Mouse (Mus musculus) liver, embryonic 15.5 days (tissue): Measurements from ENCODE around the gene Gm42906. TPM values are rescaled to one million over a fixed set of nuclear protein-coding genes. Genes with fewer than 3 reads are reported as not detected.
A peak's percentile ranks its signal among the peaks of the same experiment; 100 is the strongest.

Experiments
- ATAC-seq: fragments of 200-750 bp; cut with Nextera tagmentation; 2 replicates; pipeline ENCODE4 v1.8.0; 2017; ENCODE audit warnings: moderate number of reproducible peaks, mild to moderate bottlenecking, moderate library complexity; ENCODE audit not compliant: insufficient read depth
- H3K27ac ChIP-seq: fragments of 300-500 bp; sonication (generic); replicated peaks from 2 replicates; pipeline ENCODE4 v1.5.1; 2015; ENCODE audit warnings: mild to moderate bottlenecking, inconsistent platforms
- H3K27me3 ChIP-seq: fragments of 300-500 bp; sonication (generic); 2 replicates; pipeline ENCODE4 v1.6.1; 2015; ENCODE audit warnings: mild to moderate bottlenecking, inconsistent platforms
- H3K36me3 ChIP-seq: fragments of 300-500 bp; sonication (generic); replicated peaks from 2 replicates; pipeline ENCODE4 v1.6.1; 2015; ENCODE audit warnings: moderate library complexity, mild to moderate bottlenecking, inconsistent platforms
- H3K4me1 ChIP-seq: fragments of 300-500 bp; sonication (generic); replicated peaks from 2 replicates; pipeline ENCODE4 v1.6.1; 2015; ENCODE audit warnings: inconsistent platforms
- H3K4me2 ChIP-seq: fragments of 300-500 bp; sonication (generic); 2 replicates; pipeline ENCODE4 v1.6.1; 2015; ENCODE audit warnings: moderate library complexity, mild to moderate bottlenecking, inconsistent platforms
- H3K4me3 ChIP-seq: fragments of 300-500 bp; sonication (generic); replicated peaks from 2 replicates; pipeline ENCODE4 v1.5.1; 2015; ENCODE audit warnings: mild to moderate bottlenecking, inconsistent platforms
- H3K9ac ChIP-seq: fragments of 300-500 bp; sonication (generic); 2 replicates; pipeline ENCODE4 v1.6.1; 2015; ENCODE audit warnings: moderate library complexity, mild to moderate bottlenecking, inconsistent platforms
- H3K9me3 ChIP-seq: fragments of 300-500 bp; sonication (generic); replicated peaks from 2 replicates; pipeline ENCODE4 v1.6.1; 2016; ENCODE audit warnings: inconsistent platforms
- WGBS: fragments of 180-500 bp; shearing (Covaris S2); methylation state at CpG from one replicate; pipeline ENCODE4 v1.1.7; 2015; ENCODE audit warnings: mixed read lengths; ENCODE audit not compliant: insufficient replicate concordance; 5-methylcytosine and 5-hydroxymethylcytosine counted together
- polyA plus RNA-seq: library from polyadenylated mRNA; unstranded; fragments of >200 nt; fragmentation: Nextera tagmentation; extraction: Ambion mirVana; gene quantifications from 2 replicates; pipeline ENCODE4 v1.2.1, GENCODE M21; 2015

Gene Gm42906
- polyA plus RNA-seq, 1 experiment from 2014 or later, result not detected

DNA sequence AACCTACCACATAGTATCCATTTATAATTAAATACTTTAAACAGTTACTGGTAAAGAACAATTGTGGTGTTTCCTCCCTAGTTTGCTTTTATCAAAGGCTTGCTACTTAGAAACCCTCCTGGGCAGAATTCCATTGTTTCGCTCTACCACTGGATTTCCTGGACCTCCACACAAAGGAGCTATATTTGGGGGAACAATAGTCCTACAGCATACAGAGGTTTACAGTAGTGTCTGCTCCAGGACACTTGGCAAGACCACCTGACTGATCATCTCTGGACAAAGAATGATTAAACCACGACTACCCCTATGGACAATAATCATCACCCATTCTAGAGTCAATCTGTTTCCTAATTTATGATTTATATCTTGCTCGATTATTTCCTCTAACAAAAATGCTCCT, 228.7 kb downstream of the Gm42906 start:
- no peaks in the 10 kb centered on the region for H3K9me3 ChIP-seq
- no peak overlapping the region for H3K4me2 ChIP-seq
- H3K27me3 ChIP-seq, result no peaks in the 10 kb centered on the region
- no peak overlapping the region for H3K27ac ChIP-seq
- WGBS, result 48% methylated on average over 3 of the region's 3 CpGs
- no peak overlapping the region for H3K4me3 ChIP-seq
- H3K36me3 ChIP-seq, result no peaks in the 10 kb centered on the region
- H3K9ac ChIP-seq, result no peak overlapping the region
- H3K4me1 ChIP-seq, result 0 out of 2 replicates have a peak, but pooled peaks cover 2% of the 10 kb centered on the region
- ATAC-seq, result no peak

DNA sequence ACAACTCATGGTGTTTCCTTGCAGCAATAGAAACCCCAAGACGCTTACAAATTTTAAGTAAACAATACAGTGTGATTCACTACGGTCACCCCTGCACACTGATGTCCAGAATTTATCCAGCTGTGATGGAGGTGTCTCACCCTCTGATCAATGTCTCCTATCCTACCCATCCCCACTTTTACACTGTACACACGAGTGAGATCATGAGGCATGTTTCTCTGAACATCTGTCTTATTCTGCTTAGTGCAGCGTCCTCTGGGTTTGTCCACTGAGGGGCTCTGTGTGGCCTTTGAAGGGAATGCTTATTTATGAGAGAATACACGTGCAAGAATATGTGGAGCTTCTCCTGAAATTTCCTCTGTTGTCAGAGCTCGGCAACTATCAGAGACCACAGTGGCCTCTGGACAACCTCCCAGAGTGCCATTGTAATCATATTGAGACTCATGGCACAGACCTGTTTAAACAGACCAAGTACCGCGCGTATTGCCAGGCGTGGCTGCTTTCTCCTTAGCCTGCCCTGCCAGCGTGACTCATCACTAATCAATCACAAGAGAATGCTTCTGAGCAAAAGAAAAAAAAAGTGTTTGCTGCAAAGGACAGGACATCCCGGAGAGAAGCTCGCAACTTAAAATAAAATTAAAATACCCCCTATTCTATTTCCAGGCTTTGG, 231.2 kb downstream of the Gm42906 start:
- 60% methylated on average over 13 of the region's 13 CpGs for WGBS
- H3K4me2 ChIP-seq, result no peak overlapping the region
- no peak overlapping the region for H3K4me3 ChIP-seq
- no peak; the same call in 1 of the 2 replicates for ATAC-seq
- H3K9ac ChIP-seq, result no peak overlapping the region
- no peaks in the 10 kb centered on the region for H3K36me3 ChIP-seq
- 0 out of 2 replicates have a peak, but pooled peaks cover 2% of the 10 kb centered on the region for H3K4me1 ChIP-seq
- no peaks in the 10 kb centered on the region for H3K9me3 ChIP-seq
- no peak overlapping the region for H3K27ac ChIP-seq
- H3K27me3 ChIP-seq, result no peaks in the 10 kb centered on the region

DNA sequence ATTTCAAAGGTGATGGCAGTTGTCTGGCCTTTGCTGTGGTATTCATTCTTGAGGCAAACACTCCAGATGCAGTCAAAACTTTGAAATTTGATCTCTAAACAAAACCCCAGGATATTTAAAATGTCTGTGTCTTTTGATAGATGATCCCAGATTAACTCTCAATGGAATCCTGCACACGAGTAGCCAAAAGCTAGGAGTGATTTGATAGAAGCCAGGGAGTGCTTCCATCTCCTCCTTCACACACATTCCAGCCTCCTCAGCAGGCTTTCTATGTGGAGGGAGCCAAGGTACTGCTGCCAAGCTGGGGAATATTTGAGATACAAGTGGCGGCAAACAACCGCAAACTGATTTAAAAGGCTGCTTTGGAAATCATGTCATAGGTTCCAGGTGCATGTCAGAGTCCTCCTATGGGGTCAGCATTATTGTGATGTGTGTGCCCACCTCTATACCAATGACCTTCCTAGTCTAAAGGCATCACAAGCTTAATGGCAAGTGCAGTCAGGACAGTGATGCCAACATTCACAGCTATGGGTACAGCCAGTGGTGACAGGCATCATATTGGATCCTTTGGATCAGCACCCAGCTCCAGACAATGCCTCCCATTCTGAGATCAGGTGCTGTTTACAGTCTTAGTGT, 234.0 kb downstream of the Gm42906 start:
- H3K9ac ChIP-seq, result no peak overlapping the region
- peaks cover 5% of the 10 kb centered on the region; the same call in 1 of the 2 replicates for H3K4me1 ChIP-seq
- 67% methylated on average over 3 of the region's 3 CpGs for WGBS
- peaks cover 9% of the 10 kb centered on the region for H3K27me3 ChIP-seq
- no peak overlapping the region for H3K27ac ChIP-seq
- H3K9me3 ChIP-seq, result no peaks in the 10 kb centered on the region
- H3K36me3 ChIP-seq, result no peaks in the 10 kb centered on the region
- H3K4me3 ChIP-seq, result no peak overlapping the region
- ATAC-seq, result no peak
- no peak overlapping the region for H3K4me2 ChIP-seq

DNA sequence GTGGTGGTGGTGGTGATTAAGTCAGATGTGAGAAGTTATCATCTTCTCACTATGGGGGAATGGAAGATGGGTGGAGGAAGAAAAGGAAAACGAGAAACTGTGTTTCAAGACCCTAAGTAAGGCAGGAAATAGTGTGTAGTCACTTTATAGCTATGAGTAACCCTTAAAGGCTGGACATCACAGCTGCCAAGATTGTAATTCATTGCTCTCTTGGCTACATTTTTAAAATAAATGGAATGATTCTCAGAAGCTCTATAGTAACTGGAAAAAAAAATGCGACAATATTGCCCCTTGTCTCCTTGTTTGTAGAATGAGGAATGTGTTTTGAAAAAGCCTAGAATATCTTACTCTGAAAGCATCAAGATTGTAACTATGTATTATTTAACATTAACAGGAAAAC, 235.7 kb downstream of the Gm42906 start:
- no peak overlapping the region for H3K4me2 ChIP-seq
- no peaks in the 10 kb centered on the region for H3K36me3 ChIP-seq
- peaks cover 5% of the 10 kb centered on the region; the same call in 1 of the 2 replicates for H3K4me1 ChIP-seq
- no peak for ATAC-seq
- H3K4me3 ChIP-seq, result no peak overlapping the region
- H3K9me3 ChIP-seq, result no peaks in the 10 kb centered on the region
- H3K9ac ChIP-seq, result no peak overlapping the region
- 39% methylated on average over 2 of the region's 2 CpGs for WGBS
- peaks cover 9% of the 10 kb centered on the region for H3K27me3 ChIP-seq
- H3K27ac ChIP-seq, result no peak overlapping the region

DNA sequence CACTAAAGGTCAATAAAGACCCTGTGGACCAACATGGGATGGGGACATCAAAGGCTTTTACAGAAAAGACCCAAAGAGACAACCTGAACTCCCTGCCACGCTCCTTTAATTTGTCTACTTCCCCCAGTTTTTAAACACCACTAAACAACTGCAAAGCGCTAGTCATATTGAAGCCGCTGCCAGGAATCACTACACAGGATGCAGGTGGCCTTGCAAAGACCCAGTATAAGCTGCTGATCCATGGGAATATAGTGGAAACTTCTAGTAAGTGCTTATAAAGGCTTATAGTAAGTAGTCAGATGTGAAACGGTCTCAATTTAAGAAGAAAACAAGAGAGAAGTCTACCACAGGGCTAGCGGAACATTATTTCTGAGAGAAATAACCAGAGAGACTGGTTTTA, 237.2 kb downstream of the Gm42906 start:
- H3K4me2 ChIP-seq, result no peak overlapping the region
- no peak overlapping the region for H3K27ac ChIP-seq
- no peak overlapping the region for H3K4me3 ChIP-seq
- WGBS, result 64% methylated on average over 5 of the region's 5 CpGs
- no peak overlapping the region for H3K9ac ChIP-seq
- H3K4me1 ChIP-seq, result peaks cover 5% of the 10 kb centered on the region; the same call in 1 of the 2 replicates
- H3K36me3 ChIP-seq, result no peaks in the 10 kb centered on the region
- H3K27me3 ChIP-seq, result peaks cover 9% of the 10 kb centered on the region
- no peaks in the 10 kb centered on the region for H3K9me3 ChIP-seq
- no peak for ATAC-seq

DNA sequence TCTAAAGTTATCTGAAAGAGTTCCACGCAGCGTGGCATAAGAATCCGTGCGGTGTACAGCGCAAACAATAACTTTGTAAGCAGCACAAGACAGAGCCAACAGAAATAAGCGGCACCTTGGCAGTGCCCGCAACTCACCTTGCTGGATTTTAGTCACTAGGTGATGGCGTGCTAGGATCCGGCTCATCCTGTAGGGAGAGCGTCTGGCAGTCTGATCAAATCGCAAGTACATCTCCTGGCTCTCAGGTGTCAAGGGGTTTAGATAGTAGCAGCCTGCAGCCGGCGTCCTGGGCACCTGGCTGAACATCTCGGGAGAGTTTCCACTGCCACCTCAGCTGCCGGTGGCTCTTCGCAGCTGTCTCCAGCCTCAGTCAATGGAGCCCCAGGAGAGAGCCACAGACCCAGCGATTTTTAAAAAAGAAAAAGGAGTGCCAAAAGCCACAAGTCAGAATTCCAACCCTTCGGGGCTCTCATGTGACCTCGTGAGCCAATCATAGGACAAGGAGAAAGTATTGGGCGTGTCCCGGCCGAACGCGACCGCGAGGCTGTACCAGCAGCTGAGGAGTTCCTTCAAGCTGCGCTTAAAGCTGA, 238.1 kb downstream of the Gm42906 start:
- H3K27me3 ChIP-seq, result peaks cover 9% of the 10 kb centered on the region
- peak overlapping the region; percentile 48 for H3K27ac ChIP-seq
- ATAC-seq, result peak; percentile 68
- H3K4me3 ChIP-seq, result peak overlapping the region; percentile 58
- peaks cover 3% of the 10 kb centered on the region; the same call in 1 of the 2 replicates for H3K4me1 ChIP-seq
- H3K9ac ChIP-seq, result peak overlapping the region; percentile 28; the same call in 1 of the 2 replicates
- WGBS, result 3% methylated on average over 27 of the region's 27 CpGs
- no peaks in the 10 kb centered on the region for H3K9me3 ChIP-seq
- peak overlapping the region; percentile 68 for H3K4me2 ChIP-seq
- no peaks in the 10 kb centered on the region for H3K36me3 ChIP-seq

DNA sequence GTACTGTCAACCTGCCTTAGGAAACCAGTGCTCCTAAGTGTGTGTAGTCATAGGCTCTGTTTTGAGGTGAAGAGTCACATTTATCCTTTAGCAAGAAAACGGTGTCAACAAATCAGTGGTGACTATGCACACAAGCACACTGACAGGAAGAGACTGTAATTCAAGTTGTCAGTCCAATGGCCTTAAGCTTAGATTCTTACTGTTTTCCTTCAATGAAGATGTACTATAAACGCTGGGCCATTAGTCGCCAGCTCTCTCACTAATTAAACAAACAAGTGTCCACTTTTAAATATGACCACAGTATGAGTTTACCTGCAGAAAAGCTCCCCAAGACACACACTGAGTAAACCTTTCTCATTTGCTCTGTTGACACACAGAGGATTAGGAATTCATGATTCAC, 238.6 kb downstream of the Gm42906 start:
- Histone ChIP-seq H3K27me3 (peaks cover 9% of the 10 kb centered on the region), H3K9ac (no peak overlapping the region), H3K36me3 (no peaks in the 10 kb centered on the region), H3K4me3 (peak overlapping the region; percentile 58), H3K4me1 (peaks cover 3% of the 10 kb centered on the region; the same call in 1 of the 2 replicates), H3K27ac (no peak overlapping the region), H3K4me2 (peak overlapping the region; percentile 68), H3K9me3 (no peaks in the 10 kb centered on the region)
- ATAC-seq, result no peak
- 16% methylated on average over 3 of the region's 3 CpGs for WGBS

DNA sequence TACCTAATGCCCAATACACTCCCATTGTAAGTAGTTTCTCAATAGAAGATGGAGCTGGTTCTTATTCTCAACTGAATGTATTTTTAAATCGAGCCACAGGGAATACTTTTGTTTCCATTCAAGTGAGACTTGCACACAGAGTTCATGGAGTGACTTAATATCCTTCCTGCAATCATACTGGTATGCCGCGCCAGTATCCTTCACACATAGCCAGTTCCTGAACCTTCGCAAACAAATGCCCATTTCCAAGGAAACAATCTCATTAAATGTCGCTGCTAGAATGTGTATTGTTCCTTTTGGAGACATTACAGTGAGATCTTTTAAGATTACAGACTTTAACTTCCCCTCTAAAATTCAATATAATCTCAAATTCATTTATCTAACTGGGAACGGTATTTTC, 239.3 kb downstream of the Gm42906 start:
- Histone ChIP-seq H3K27ac (no peak overlapping the region), H3K4me2 (peak overlapping the region; percentile 5; the same call in 1 of the 2 replicates)

DNA sequence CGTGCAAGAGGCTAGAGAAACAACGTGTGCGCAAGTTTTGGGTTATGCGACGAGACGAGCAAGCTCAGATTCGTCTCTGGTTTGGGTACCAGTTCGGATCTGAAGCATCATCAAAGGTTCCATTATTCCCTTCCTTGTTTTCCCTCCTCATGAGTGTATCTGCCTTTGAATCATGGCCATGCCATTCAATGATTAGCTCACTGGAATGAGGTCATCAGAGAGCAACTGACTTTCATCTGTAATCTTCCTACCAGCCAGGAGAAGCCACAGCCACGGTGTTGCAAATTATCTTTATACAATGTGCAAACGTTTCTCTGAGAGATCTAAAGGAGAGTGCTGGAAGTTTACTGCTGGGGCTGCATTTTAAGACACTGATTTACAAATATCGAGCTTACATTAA, 240.6 kb downstream of the Gm42906 start:
- 66% methylated on average over 11 of the region's 11 CpGs for WGBS
- Histone ChIP-seq H3K9ac (no peak overlapping the region), H3K4me3 (no peak overlapping the region), H3K4me1 (peaks cover 3% of the 10 kb centered on the region; the same call in 1 of the 2 replicates), H3K36me3 (no peaks in the 10 kb centered on the region), H3K4me2 (no peak overlapping the region), H3K27ac (no peak overlapping the region), H3K27me3 (peaks cover 9% of the 10 kb centered on the region), H3K9me3 (no peaks in the 10 kb centered on the region)
- ATAC-seq, result no peak

More for the DNA sequence above, 239.3 kb downstream of the Gm42906 start:
- no peak overlapping the region for H3K4me3 ChIP-seq
- WGBS, result 59% methylated on average over 6 of the region's 6 CpGs
- peaks cover 3% of the 10 kb centered on the region; the same call in 1 of the 2 replicates for H3K4me1 ChIP-seq
- H3K9ac ChIP-seq, result no peak overlapping the region
- peaks cover 9% of the 10 kb centered on the region for H3K27me3 ChIP-seq
- no peaks in the 10 kb centered on the region for H3K36me3 ChIP-seq
- no peaks in the 10 kb centered on the region for H3K9me3 ChIP-seq
- ATAC-seq, result no peak

DNA sequence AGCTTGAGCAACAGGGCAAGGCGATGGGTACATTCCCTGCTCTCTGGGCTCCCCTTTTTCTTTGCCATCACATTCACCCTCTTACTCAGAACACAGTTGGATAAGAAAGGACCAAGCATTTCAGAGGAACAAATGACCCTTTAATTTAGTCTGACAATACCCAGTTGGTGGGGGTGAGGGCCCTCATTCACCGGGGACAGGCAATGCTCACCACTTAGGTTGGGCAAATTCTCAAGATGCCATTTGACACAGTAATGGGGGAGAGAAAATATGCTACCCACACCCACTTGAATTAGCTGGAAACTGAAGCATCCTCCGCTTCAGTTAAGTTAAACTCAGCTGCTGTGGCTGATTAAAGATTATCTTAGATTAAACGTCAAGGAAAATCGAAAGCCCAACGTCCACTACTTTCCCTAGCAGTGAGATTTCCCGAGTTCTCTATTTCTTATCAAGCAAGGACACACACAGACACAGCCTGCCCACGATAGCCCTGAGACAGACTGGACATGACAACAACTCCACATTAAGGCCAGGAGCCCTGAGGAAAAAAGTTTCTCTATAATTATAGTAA, 242.6 kb downstream of the Gm42906 start:
- H3K4me2 ChIP-seq, result no peak overlapping the region
- no peak overlapping the region for H3K27ac ChIP-seq
- H3K9me3 ChIP-seq, result no peaks in the 10 kb centered on the region
- H3K9ac ChIP-seq, result no peak overlapping the region
- no peak overlapping the region for H3K4me3 ChIP-seq
- peaks cover 3% of the 10 kb centered on the region; the same call in 1 of the 2 replicates for H3K4me1 ChIP-seq
- no peaks in the 10 kb centered on the region for H3K36me3 ChIP-seq
- ATAC-seq, result no peak
- 32% methylated on average over 8 of the region's 8 CpGs for WGBS
- H3K27me3 ChIP-seq, result peaks cover 7% of the 10 kb centered on the region

DNA sequence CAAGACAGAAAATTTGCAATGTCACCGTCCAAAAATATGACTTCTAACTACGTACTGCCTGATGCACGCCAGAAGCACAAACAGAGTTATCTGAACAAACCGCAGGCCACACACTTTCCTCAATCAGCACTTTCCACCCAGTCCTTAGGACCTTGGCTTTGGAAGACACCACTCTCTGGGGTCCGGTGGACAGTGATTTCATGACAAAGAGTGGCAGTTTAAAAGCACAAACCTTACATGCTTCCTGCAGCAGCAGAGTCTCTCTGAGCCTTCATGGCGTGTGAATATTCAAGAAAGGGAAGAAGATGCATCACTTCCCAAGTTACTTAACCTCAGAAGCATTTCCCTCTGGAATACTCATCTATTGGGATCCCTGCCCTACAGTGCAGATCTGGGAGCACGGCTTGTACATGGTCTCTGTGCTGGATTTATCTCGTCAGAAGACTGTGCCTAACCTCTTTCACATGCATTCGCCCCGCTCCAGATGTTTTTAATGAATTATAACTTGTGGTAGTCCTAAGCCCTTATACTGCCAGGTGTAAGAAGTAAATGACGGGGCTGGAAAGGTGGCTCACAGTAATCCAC, 244.2 kb downstream of the Gm42906 start:
- Histone ChIP-seq H3K36me3 (no peaks in the 10 kb centered on the region), H3K27me3 (no peaks in the 10 kb centered on the region), H3K9ac (no peak overlapping the region), H3K27ac (no peak overlapping the region), H3K4me2 (no peak overlapping the region), H3K4me3 (no peak overlapping the region), H3K4me1 (no peaks in the 10 kb centered on the region), H3K9me3 (no peaks in the 10 kb centered on the region)
- WGBS, result 44% methylated on average over 11 of the region's 11 CpGs
- no peak for ATAC-seq
